Mouse (Mus musculus) forebrain, embryonic 15.5 days (tissue): Measurements from ENCODE around the gene Uhrf1. TPM values are rescaled to one million over a fixed set of nuclear protein-coding genes. Genes with fewer than 3 reads are reported as not detected.

ENCODE experiments used
- ATAC-seq: fragments of 200-750 bp; cut with Nextera tagmentation; replicated peaks from 2 replicates; pipeline ENCODE4 v1.8.0; 2017; ENCODE audit warnings: mild to moderate bottlenecking, moderate TSS enrichment, moderate library complexity
- H3K27ac ChIP-seq: fragments of 300-500 bp; sonication (generic); replicated peaks from 2 replicates; pipeline ENCODE4 v1.5.1; 2015; ENCODE audit warnings: mild to moderate bottlenecking, inconsistent platforms
- H3K27me3 ChIP-seq: fragments of 300-500 bp; sonication (generic); 2 replicates; pipeline ENCODE4 v1.6.1; 2015; ENCODE audit warnings: inconsistent platforms
- H3K36me3 ChIP-seq: fragments of 300-500 bp; sonication (generic); 2 replicates; pipeline ENCODE4 v1.6.1; 2015; ENCODE audit warnings: mild to moderate bottlenecking, inconsistent platforms
- H3K4me1 ChIP-seq: fragments of 300-500 bp; sonication (generic); 2 replicates; pipeline ENCODE4 v1.6.1; 2015; ENCODE audit warnings: inconsistent platforms
- H3K4me2 ChIP-seq: fragments of 300-500 bp; sonication (generic); replicated peaks from 2 replicates; pipeline ENCODE4 v1.6.1; 2015; ENCODE audit warnings: mild to moderate bottlenecking, inconsistent platforms
- H3K4me3 ChIP-seq: fragments of 300-500 bp; sonication (generic); 2 replicates; pipeline ENCODE4 v1.5.1; 2015; ENCODE audit warnings: mild to moderate bottlenecking, inconsistent platforms
- H3K9ac ChIP-seq: fragments of 300-500 bp; sonication (generic); replicated peaks from 2 replicates; pipeline ENCODE4 v1.6.1; 2015; ENCODE audit warnings: mild to moderate bottlenecking, inconsistent platforms
- H3K9me3 ChIP-seq: fragments of 300-500 bp; sonication (generic); 2 replicates; pipeline ENCODE4 v1.6.1; 2016; ENCODE audit warnings: inconsistent platforms
- WGBS: fragments of 180-500 bp; shearing (Covaris S2); methylation state at CpG from one replicate; pipeline ENCODE4 v1.1.7; 2015; ENCODE audit warnings: mixed read lengths; 5-methylcytosine and 5-hydroxymethylcytosine counted together
- polyA plus RNA-seq: library from polyadenylated mRNA; unstranded; fragments of >200 nt; fragmentation: Nextera tagmentation; extraction: Ambion mirVana; gene quantifications from 2 replicates; pipeline ENCODE4 v1.2.1, GENCODE M21; 2015

Gene Uhrf1
- polyA plus RNA-seq, 1 experiment from 2014 or later = 55.6 TPM

GRCm38 (mm10) chr17:56305826-56306225, 2.7 kb downstream of the Uhrf1 start:
- peak overlapping the region; percentile 95 for H3K4me2 ChIP-seq
- H3K36me3 ChIP-seq = no peaks in the 10 kb centered on the region
- peaks cover 29% of the 10 kb centered on the region for H3K4me1 ChIP-seq
- peak overlapping the region; percentile 70; the same call in 1 of the 2 replicates for H3K4me3 ChIP-seq
- no peak overlapping the region for H3K9ac ChIP-seq
- ATAC-seq = no peak
- H3K9me3 ChIP-seq = no peaks in the 10 kb centered on the region
- 51% methylated on average over 8 of the region's 8 CpGs for WGBS
- H3K27me3 ChIP-seq = no peaks in the 10 kb centered on the region
- H3K27ac ChIP-seq = no peak overlapping the region

- no peak overlapping the region for H3K4me3 ChIP-seq
- no peak overlapping the region for H3K27ac ChIP-seq
- H3K36me3 ChIP-seq = no peaks in the 10 kb centered on the region; the same call in 1 of the 2 replicates
- peaks cover 23% of the 10 kb centered on the region for H3K4me1 ChIP-seq
- ATAC-seq = no peak
- WGBS = 87% methylated on average over 6 of the region's 6 CpGs
- no peaks in the 10 kb centered on the region for H3K27me3 ChIP-seq
- H3K4me2 ChIP-seq = no peak overlapping the region
- H3K9me3 ChIP-seq = no peaks in the 10 kb centered on the region
- H3K9ac ChIP-seq = no peak overlapping the region
Measured at GRCm38 (mm10) chr17:56308088-56308487, 5.0 kb downstream of the Uhrf1 start.

GRCm38 (mm10) chr17:56309191-56309945, 6.2 kb downstream of the Uhrf1 start:
- no peaks in the 10 kb centered on the region for H3K9me3 ChIP-seq
- WGBS = 91% methylated on average over 15 of the region's 15 CpGs
- no peak overlapping the region for H3K27ac ChIP-seq
- no peak for ATAC-seq
- H3K4me2 ChIP-seq = no peak overlapping the region
- H3K27me3 ChIP-seq = no peaks in the 10 kb centered on the region
- no peak overlapping the region for H3K4me3 ChIP-seq
- peaks cover 16% of the 10 kb centered on the region for H3K4me1 ChIP-seq
- no peak overlapping the region for H3K9ac ChIP-seq
- no peaks in the 10 kb centered on the region; the same call in 1 of the 2 replicates for H3K36me3 ChIP-seq

GRCm38 (mm10) chr17:56324419-56324818, 21.3 kb downstream of the Uhrf1 start:
- Histone ChIP-seq H3K4me3 (no peak overlapping the region), H3K36me3 (0 out of 2 replicates have a peak, but pooled peaks cover 6% of the 10 kb centered on the region), H3K9me3 (no peaks in the 10 kb centered on the region), H3K4me2 (no peak overlapping the region), H3K9ac (no peak overlapping the region), H3K27me3 (no peaks in the 10 kb centered on the region), H3K27ac (no peak overlapping the region), H3K4me1 (peaks cover 27% of the 10 kb centered on the region)
- WGBS = 57% methylated on average over 3 of the region's 3 CpGs
- no peak for ATAC-seq

GRCm38 (mm10) chr17:56325450-56326152, 22.5 kb downstream of the Uhrf1 start, which contains the start of gene Kdm4b:
Gene Kdm4b, plus strand, starts transcription at chr17:56326062.
- Histone ChIP-seq H3K9me3 (no peaks in the 10 kb centered on the region), H3K4me2 (peak within 1 kb of the TSS; percentile 87), H3K36me3 (0 out of 2 replicates have a peak, but pooled peaks cover 6% of the 10 kb centered on the region), H3K27me3 (no peaks in the 10 kb centered on the region), H3K9ac (peak within 1 kb of the TSS; percentile 95), H3K27ac (peak within 1 kb of the TSS; percentile 97), H3K4me3 (peak within 1 kb of the TSS; percentile 98), H3K4me1 (peaks cover 37% of the 10 kb centered on the region)
- WGBS = under 1% methylated on average over 56 of the region's 57 CpGs
- ATAC-seq = peak; percentile 100

GRCm38 (mm10) chr17:56326153-56327147, 23.3 kb downstream of the Uhrf1 start:
- no peaks in the 10 kb centered on the region for H3K9me3 ChIP-seq
- no peaks in the 10 kb centered on the region for H3K27me3 ChIP-seq
- peak overlapping the region; percentile 97 for H3K27ac ChIP-seq
- WGBS = 2% methylated on average over 66 of the region's 67 CpGs
- ATAC-seq = peak; percentile 45
- H3K36me3 ChIP-seq = 0 out of 2 replicates have a peak, but pooled peaks cover 2% of the 10 kb centered on the region
- H3K4me2 ChIP-seq = peak overlapping the region; percentile 87
- H3K9ac ChIP-seq = peak overlapping the region; percentile 95
- peaks cover 45% of the 10 kb centered on the region for H3K4me1 ChIP-seq
- peak overlapping the region; percentile 98 for H3K4me3 ChIP-seq

- Histone ChIP-seq H3K9me3 (no peaks in the 10 kb centered on the region), H3K27ac (no peak overlapping the region), H3K4me2 (no peak overlapping the region), H3K4me1 (peaks cover 54% of the 10 kb centered on the region), H3K4me3 (no peak overlapping the region), H3K36me3 (no peaks in the 10 kb centered on the region), H3K27me3 (no peaks in the 10 kb centered on the region), H3K9ac (no peak overlapping the region)
- no peak for ATAC-seq
Measured at GRCm38 (mm10) chr17:56329267-56329666, 26.1 kb downstream of the Uhrf1 start.

- Histone ChIP-seq H3K27ac (no peak overlapping the region), H3K4me1 (peaks cover 54% of the 10 kb centered on the region), H3K9me3 (no peaks in the 10 kb centered on the region), H3K4me3 (no peak overlapping the region), H3K9ac (no peak overlapping the region), H3K27me3 (no peaks in the 10 kb centered on the region), H3K4me2 (no peak overlapping the region), H3K36me3 (no peaks in the 10 kb centered on the region)
- WGBS = 73% methylated on average over 3 of the region's 3 CpGs
- ATAC-seq = no peak
Measured at GRCm38 (mm10) chr17:56330345-56330744, 27.2 kb downstream of the Uhrf1 start.

- Histone ChIP-seq H3K9ac (no peak overlapping the region), H3K27ac (no peak overlapping the region), H3K4me2 (no peak overlapping the region), H3K36me3 (no peaks in the 10 kb centered on the region), H3K4me1 (peaks cover 57% of the 10 kb centered on the region), H3K27me3 (no peaks in the 10 kb centered on the region), H3K4me3 (no peak overlapping the region), H3K9me3 (no peaks in the 10 kb centered on the region)
- ATAC-seq = no peak
Measured at GRCm38 (mm10) chr17:56331256-56331655, 28.1 kb downstream of the Uhrf1 start.

- H3K4me1 ChIP-seq = peaks cover 55% of the 10 kb centered on the region
- H3K9me3 ChIP-seq = no peaks in the 10 kb centered on the region
- ATAC-seq = no peak
- WGBS = 41% methylated on average over 8 of the region's 8 CpGs
- no peak overlapping the region for H3K4me2 ChIP-seq
- no peaks in the 10 kb centered on the region for H3K36me3 ChIP-seq
- H3K4me3 ChIP-seq = no peak overlapping the region
- H3K27ac ChIP-seq = no peak overlapping the region
- no peaks in the 10 kb centered on the region for H3K27me3 ChIP-seq
- H3K9ac ChIP-seq = no peak overlapping the region
Measured at GRCm38 (mm10) chr17:56332987-56333386, 29.9 kb downstream of the Uhrf1 start.

GRCm38 (mm10) chr17:56337190-56337589, 34.1 kb downstream of the Uhrf1 start:
- WGBS = 52% methylated on average over 4 of the region's 4 CpGs
- ATAC-seq = no peak
- H3K27ac ChIP-seq = no peak overlapping the region

More at GRCm38 (mm10) chr17:56337190-56337589, 34.1 kb downstream of the Uhrf1 start:
- H3K27me3 ChIP-seq = no peaks in the 10 kb centered on the region
- H3K9me3 ChIP-seq = no peaks in the 10 kb centered on the region
- H3K4me1 ChIP-seq = peaks cover 25% of the 10 kb centered on the region
- no peak overlapping the region for H3K4me3 ChIP-seq
- H3K9ac ChIP-seq = no peak overlapping the region
- H3K36me3 ChIP-seq = no peaks in the 10 kb centered on the region
- H3K4me2 ChIP-seq = no peak overlapping the region
